Mouse (Mus musculus) lung, postnatal 0 days (tissue): ENCODE data around the gene Aspscr1.

Experiments
- CTCF ChIP-seq: IDR thresholded peaks from 2 replicates; pipeline ENCODE4 v1.5.1; 2016; ENCODE audit warnings: antibody characterized with exemption, mild to moderate bottlenecking
- EP300 ChIP-seq: IDR thresholded peaks from 2 replicates; pipeline ENCODE4 v1.6.1; 2016; ENCODE audit warnings: antibody characterized with exemption, mild to moderate bottlenecking, control low read depth

GRCm38 (mm10) chr11:120686650-120687272 is 14.0 kb downstream of the Aspscr1 start:
- no peak for TF ChIP-seq EP300
- TF ChIP-seq CTCF, result no peak
